Mouse (Mus musculus): ENCODE measurements at regions not wholly inside any gene's neighbourhood (a gene's known extent, or its start where the extent isn't known, plus 50 kb on each side); places are given as distances from the start of the nearest gene placed in this dataset.
A peak's percentile ranks its signal among the peaks of the same experiment; 100 is the strongest.

DNA sequence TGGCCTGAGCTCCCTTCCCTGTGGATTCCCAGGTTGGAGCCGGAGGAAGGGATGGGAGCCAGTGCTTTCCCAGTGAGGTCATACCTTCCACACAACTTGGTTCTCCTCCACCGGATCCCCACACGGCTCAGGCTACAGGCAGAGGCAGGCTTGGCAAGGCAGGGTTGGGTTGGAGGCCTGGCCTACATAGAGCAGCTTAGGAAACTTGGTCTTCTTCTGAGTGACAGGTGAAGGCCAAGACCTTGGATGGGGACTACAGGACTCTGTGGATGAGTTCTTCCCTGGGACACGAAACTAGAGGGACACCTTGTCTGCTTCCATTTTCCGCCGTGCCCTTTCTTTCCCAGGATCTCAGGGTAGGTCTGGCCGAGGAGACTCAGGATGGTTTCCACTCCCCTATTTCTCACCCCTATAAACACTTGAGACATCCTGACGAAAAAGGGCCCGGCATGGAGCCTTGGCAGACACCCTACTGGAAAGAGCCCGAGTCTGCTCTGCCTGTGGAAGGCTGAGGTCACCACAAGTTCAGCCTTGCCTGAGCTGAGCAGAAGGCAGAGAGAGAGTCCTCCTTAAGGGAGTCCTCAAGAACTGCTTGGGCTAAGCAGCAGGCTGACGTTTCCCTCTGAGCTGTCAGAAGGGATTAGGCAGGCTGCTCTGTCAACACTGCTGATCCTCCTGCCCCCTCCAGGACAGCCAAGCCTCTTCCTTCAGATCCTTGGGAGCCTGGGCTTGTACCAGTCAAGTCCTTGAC, 207.5 kb upstream of the Tle3 start:
- peak overlapping the region; percentile 39 for H3K27ac ChIP-seq
- ATAC-seq (replicated peaks; ENCODE audit: insufficient number of reproducible peaks, insufficient read depth, low FRiP score, low read depth), result peak; percentile 63
- H3K36me3 ChIP-seq, result no peaks in the 10 kb centered on the region
- H3K4me3 ChIP-seq, result no peak overlapping the region
- peaks cover 11% of the 10 kb centered on the region for H3K4me1 ChIP-seq (replicated peaks)
- no peak overlapping the region for H3K4me2 ChIP-seq
- peaks cover 11% of the 10 kb centered on the region for H3K27me3 ChIP-seq
- WGBS, result 40% methylated on average over 11 of the region's 11 CpGs
- no peak overlapping the region for H3K9ac ChIP-seq
- H3K9me3 ChIP-seq (replicated peaks), result no peaks in the 10 kb centered on the region

DNA sequence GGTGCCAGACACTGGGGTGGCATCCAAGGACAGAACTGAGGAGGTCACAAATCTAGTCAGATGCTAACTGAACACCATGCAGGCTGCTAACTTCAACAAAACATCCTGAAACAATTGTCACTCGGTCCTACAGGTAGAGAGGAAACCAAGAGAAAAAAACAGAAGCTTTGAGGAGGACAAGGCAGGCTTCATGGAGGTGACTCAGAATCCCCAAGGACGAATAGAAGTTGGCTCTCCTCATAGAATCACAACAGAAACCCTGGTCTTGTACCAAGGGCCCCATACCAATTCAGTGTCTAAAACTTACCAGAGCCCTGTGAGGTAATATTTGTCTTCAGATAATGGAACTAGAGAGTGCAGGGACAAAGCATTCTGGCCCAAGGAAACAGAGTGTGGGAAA, 206.1 kb upstream of the Tle3 start:
- peaks cover 11% of the 10 kb centered on the region for H3K4me1 ChIP-seq (replicated peaks)
- no peak for ATAC-seq (replicated peaks; ENCODE audit: insufficient number of reproducible peaks, insufficient read depth, low FRiP score, low read depth)
- H3K9me3 ChIP-seq (replicated peaks), result no peaks in the 10 kb centered on the region
- H3K9ac ChIP-seq, result no peak overlapping the region
- no peak overlapping the region for H3K4me3 ChIP-seq
- H3K27ac ChIP-seq, result peak overlapping the region; percentile 12; the same call in 1 of the 2 replicates
- peaks cover 13% of the 10 kb centered on the region for H3K27me3 ChIP-seq
- H3K36me3 ChIP-seq, result no peaks in the 10 kb centered on the region
- H3K4me2 ChIP-seq, result no peak overlapping the region
- WGBS, result 71% methylated on average over 2 of the region's 2 CpGs

DNA sequence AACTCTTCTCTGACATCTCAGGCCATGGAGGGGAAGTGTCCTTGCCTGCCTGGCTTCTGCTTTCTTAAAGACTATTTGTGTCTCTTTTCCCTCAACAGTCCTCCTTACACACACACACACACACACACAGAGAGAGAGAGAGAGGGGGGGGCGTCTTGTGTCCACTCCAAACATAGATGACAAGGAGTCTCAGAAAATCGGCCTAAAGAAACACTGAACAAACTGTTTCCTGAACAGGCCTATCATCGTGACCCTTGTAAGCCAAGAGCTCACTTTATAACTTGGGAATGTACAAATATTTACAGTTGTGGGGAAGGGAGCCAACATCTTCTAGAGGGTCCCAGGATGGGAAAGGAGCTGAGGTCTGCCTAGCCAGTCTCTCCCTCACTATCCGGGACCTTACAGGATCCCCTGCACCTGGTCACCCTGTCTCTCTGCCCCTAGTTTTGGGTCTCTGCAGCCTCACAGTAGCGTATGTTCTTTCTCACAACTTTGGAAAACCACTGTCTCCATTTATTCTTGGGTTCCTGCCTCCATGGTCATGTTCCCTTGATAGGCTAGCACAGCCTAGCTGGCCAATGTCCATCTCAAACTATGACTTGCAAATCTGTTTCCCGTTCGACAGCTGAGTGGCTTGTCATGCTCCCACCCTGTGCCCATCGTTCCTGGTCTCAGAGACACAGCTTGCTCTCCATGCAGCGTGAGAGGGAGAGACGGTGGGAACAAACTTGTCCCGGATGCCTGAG, 204.9 kb upstream of the Tle3 start:
- Histone ChIP-seq H3K9me3 (replicated peaks) (no peaks in the 10 kb centered on the region), H3K4me3 (no peak overlapping the region), H3K9ac (no peak overlapping the region), H3K27ac (peak overlapping the region; percentile 60), H3K36me3 (no peaks in the 10 kb centered on the region), H3K27me3 (peaks cover 18% of the 10 kb centered on the region), H3K4me1 (replicated peaks) (peaks cover 11% of the 10 kb centered on the region), H3K4me2 (no peak overlapping the region)
- ATAC-seq (replicated peaks; ENCODE audit: insufficient number of reproducible peaks, insufficient read depth, low FRiP score, low read depth), result no peak
- WGBS, result 55% methylated on average over 11 of the region's 11 CpGs

DNA sequence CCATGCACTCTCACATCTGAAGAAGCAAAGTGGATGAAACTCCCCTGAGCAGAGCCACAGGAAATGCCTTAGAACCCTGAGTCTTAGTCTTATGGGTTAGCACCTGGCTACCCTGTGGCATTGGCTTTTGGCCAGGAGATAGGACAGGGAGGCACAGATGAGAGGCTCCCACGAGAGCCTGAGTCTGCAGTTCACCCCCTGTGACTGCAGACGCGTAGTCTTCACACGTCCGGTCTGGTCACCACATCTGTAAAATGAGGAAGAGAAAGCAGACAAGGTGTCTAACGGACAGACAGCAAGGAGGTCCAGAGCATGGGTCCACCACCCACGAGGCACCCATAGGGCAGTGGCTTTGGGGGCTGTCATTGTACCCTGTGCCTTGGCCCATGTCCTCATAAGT, 203.2 kb upstream of the Tle3 start:
- ATAC-seq (replicated peaks; ENCODE audit: insufficient number of reproducible peaks, insufficient read depth, low FRiP score, low read depth), result no peak
- Histone ChIP-seq H3K9ac (no peak overlapping the region), H3K9me3 (replicated peaks) (no peaks in the 10 kb centered on the region), H3K27me3 (peaks cover 20% of the 10 kb centered on the region), H3K4me1 (replicated peaks) (peaks cover 11% of the 10 kb centered on the region), H3K4me3 (no peak overlapping the region), H3K4me2 (no peak overlapping the region), H3K36me3 (no peaks in the 10 kb centered on the region), H3K27ac (peak overlapping the region; percentile 21; the same call in 1 of the 2 replicates)
- WGBS, result 68% methylated on average over 7 of the region's 7 CpGs

GRCm38 (mm10) chr9:61169506-61170090, 202.6 kb upstream of the Tle3 start:
- no peak overlapping the region for H3K4me3 ChIP-seq
- H3K4me2 ChIP-seq, result no peak overlapping the region
- no peak for ATAC-seq (replicated peaks; ENCODE audit: insufficient number of reproducible peaks, insufficient read depth, low FRiP score, low read depth)
- H3K4me1 ChIP-seq (replicated peaks), result peaks cover 11% of the 10 kb centered on the region
- H3K9me3 ChIP-seq (replicated peaks), result no peaks in the 10 kb centered on the region
- no peaks in the 10 kb centered on the region for H3K36me3 ChIP-seq
- peak overlapping the region; percentile 21; the same call in 1 of the 2 replicates for H3K27ac ChIP-seq
- WGBS, result 65% methylated on average over 9 of the region's 9 CpGs
- H3K27me3 ChIP-seq, result peaks cover 25% of the 10 kb centered on the region
- no peak overlapping the region for H3K9ac ChIP-seq

DNA sequence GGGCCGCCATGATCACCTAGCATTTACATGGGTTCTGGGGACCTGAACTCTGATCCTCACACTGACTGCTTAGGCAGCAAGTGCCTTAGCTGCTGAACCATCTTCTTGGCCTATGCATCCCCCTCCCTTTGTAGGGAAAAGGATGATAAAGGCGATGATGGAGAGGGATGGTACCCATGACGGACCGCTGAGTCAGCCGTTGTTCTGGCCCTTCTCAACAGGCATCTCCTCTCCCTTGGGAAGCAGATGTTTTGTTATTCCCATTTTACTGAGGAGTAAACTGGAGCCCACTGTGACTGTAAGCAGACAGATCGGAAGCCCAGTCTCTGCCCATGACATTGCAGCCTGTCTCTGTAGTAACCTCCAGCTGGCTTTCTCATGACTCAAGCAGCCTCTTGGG, 201.2 kb upstream of the Tle3 start:
- H3K27me3 ChIP-seq, result peaks cover 24% of the 10 kb centered on the region
- WGBS, result 88% methylated on average over 6 of the region's 6 CpGs
- H3K4me3 ChIP-seq, result no peak overlapping the region
- no peak overlapping the region for H3K4me2 ChIP-seq
- peaks cover 7% of the 10 kb centered on the region for H3K4me1 ChIP-seq (replicated peaks)
- ATAC-seq (replicated peaks; ENCODE audit: insufficient number of reproducible peaks, insufficient read depth, low FRiP score, low read depth), result no peak
- no peak overlapping the region for H3K27ac ChIP-seq
- H3K9ac ChIP-seq, result no peak overlapping the region
- H3K36me3 ChIP-seq, result no peaks in the 10 kb centered on the region
- no peaks in the 10 kb centered on the region for H3K9me3 ChIP-seq (replicated peaks)

- H3K27me3 ChIP-seq, result peaks cover 28% of the 10 kb centered on the region; the same call in 1 of the 2 replicates
- no peak overlapping the region for H3K27ac ChIP-seq
- no peak overlapping the region for H3K4me2 ChIP-seq
- ATAC-seq (replicated peaks; ENCODE audit: insufficient number of reproducible peaks, insufficient read depth, low FRiP score, low read depth), result no peak
- H3K4me1 ChIP-seq (replicated peaks), result peaks cover 2% of the 10 kb centered on the region; the same call in 1 of the 2 replicates
- no peaks in the 10 kb centered on the region for H3K36me3 ChIP-seq
- no peak overlapping the region for H3K9ac ChIP-seq
- H3K9me3 ChIP-seq (replicated peaks), result no peaks in the 10 kb centered on the region
- H3K4me3 ChIP-seq, result no peak overlapping the region
Measured at GRCm38 (mm10) chr9:61172421-61172820, 199.7 kb upstream of the Tle3 start.

- H3K27ac ChIP-seq, result no peak overlapping the region
- no peak overlapping the region for H3K4me2 ChIP-seq
- no peak overlapping the region for H3K4me3 ChIP-seq
- peaks cover 32% of the 10 kb centered on the region for H3K27me3 ChIP-seq
- ATAC-seq (replicated peaks; ENCODE audit: insufficient number of reproducible peaks, insufficient read depth, low FRiP score, low read depth), result no peak
- 0 out of 2 replicates have a peak, but pooled peaks cover 2% of the 10 kb centered on the region for H3K4me1 ChIP-seq (replicated peaks)
- H3K9ac ChIP-seq, result no peak overlapping the region
- H3K36me3 ChIP-seq, result no peaks in the 10 kb centered on the region
- no peaks in the 10 kb centered on the region for H3K9me3 ChIP-seq (replicated peaks)
Measured at GRCm38 (mm10) chr9:61173548-61173947, 198.6 kb upstream of the Tle3 start.

- no peak for ATAC-seq (replicated peaks; ENCODE audit: insufficient number of reproducible peaks, insufficient read depth, low FRiP score, low read depth)
- WGBS, result 79% methylated on average over 2 of the region's 2 CpGs
- Histone ChIP-seq H3K9me3 (replicated peaks) (no peaks in the 10 kb centered on the region), H3K9ac (no peak overlapping the region), H3K27ac (no peak overlapping the region), H3K4me1 (replicated peaks) (0 out of 2 replicates have a peak, but pooled peaks cover 2% of the 10 kb centered on the region), H3K4me2 (no peak overlapping the region), H3K4me3 (no peak overlapping the region), H3K27me3 (peaks cover 41% of the 10 kb centered on the region), H3K36me3 (no peaks in the 10 kb centered on the region)
Measured at GRCm38 (mm10) chr9:61175381-61175780, 196.8 kb upstream of the Tle3 start.

DNA sequence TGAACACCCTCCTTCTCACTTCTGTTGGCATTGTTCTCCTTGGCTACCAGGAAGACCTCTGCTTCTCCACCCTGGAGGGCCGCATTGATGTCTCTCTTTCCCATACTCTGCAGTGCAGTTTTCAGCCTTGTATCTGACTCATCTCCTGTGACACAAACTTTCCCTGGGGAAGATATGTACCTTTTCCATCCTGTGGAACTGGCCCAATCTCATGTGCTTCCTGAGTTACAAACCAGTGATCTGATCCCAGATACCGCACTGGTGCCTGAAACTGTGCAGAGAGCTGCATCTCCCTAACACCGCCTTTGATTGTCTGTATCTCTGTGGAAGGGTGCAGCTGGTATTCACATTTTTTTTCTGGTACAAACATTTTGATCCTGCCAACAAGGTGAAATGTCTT, 195.3 kb upstream of the Tle3 start:
- H3K9ac ChIP-seq, result no peak overlapping the region
- WGBS, result 83% methylated on average over 3 of the region's 3 CpGs
- H3K4me3 ChIP-seq, result no peak overlapping the region
- no peaks in the 10 kb centered on the region for H3K36me3 ChIP-seq
- peaks cover 39% of the 10 kb centered on the region for H3K27me3 ChIP-seq
- H3K9me3 ChIP-seq (replicated peaks), result no peaks in the 10 kb centered on the region
- H3K4me1 ChIP-seq (replicated peaks), result 0 out of 2 replicates have a peak, but pooled peaks cover 2% of the 10 kb centered on the region
- H3K27ac ChIP-seq, result no peak overlapping the region
- ATAC-seq (replicated peaks; ENCODE audit: insufficient number of reproducible peaks, insufficient read depth, low FRiP score, low read depth), result no peak
- H3K4me2 ChIP-seq, result no peak overlapping the region

GRCm38 (mm10) chr9:61186541-61187420, 185.4 kb upstream of the Tle3 start:
- 55% methylated on average over 8 of the region's 8 CpGs for WGBS
- Histone ChIP-seq H3K9ac (no peak overlapping the region), H3K4me3 (no peak overlapping the region), H3K27me3 (peaks cover 22% of the 10 kb centered on the region), H3K9me3 (replicated peaks) (no peaks in the 10 kb centered on the region), H3K4me1 (replicated peaks) (no peaks in the 10 kb centered on the region), H3K4me2 (no peak overlapping the region), H3K27ac (no peak overlapping the region), H3K36me3 (no peaks in the 10 kb centered on the region)
- ATAC-seq (replicated peaks; ENCODE audit: insufficient number of reproducible peaks, insufficient read depth, low FRiP score, low read depth), result no peak

All from heart, embryonic 15.5 days (tissue).